Mouse (Mus musculus): ENCODE measurements at regions not wholly inside any gene's neighbourhood (a gene's known extent, or its start where the extent isn't known, plus 50 kb on each side); places are given as distances from the start of the nearest gene placed in this dataset.

DNA sequence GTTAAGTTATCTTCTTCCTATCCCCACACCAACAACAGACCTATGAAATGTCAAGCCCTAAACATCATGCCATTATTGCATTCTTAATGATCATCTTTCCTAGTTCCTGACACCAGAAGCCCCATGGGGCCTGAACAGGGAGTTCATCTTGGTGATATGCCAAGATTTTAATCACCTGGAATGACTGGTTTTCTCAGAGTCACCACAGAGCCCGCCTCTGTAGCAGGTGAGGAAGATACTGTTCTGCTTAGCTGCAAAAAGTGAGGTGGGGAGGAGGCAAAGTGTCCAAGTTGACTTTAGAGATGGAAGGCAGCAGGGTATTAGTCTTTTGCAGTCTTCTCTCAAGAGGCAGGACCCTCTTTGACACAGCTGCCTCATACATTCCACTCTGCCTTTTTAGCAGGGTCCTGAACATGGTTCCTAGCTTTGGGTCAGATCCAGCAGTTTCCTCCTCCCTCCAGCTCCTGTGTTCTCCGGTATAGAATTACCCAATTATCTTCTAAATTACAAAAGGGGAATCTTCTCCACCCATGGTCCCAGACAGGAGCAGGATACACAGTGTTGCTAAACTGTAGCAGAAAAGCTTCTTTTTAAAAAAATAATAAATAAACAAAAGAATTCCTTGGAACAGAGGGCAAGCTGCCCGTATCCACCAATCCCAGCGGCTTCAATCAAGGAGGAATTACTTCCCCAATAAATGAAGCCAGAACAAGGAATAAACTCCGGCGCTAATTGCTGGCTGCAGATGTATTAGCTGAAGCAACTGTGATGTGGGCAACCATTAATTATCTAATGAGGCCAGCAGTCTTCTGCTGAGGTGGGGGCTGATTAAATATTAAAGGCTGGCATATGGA is 896.8 kb downstream of the Tmem114 start:
- ATAC-seq (ENCODE audit: poor library complexity, severe bottlenecking): no peak

DNA sequence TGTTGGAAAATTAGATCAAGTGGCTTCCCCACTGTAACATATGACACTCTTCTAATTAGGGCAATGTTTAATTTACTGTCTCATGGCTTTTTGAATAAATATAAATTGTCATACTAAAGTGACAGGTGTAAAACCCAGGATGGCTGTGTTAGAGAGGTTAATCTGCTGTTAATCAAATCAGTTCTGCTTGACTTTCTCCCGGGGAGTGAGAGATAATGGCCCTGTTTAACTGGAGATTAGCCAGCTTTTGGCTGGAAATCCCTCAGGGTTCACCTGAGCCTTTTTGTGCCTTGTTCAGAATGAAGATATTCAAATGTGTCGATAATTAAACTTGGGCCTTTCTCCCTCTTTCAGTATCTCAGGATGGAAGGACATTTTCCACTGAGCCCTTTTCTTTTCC is 906.2 kb downstream of the Tmem114 start:
- no peak for ATAC-seq (ENCODE audit: poor library complexity, severe bottlenecking)

Data from megakaryocyte, adult 5-6 weeks (primary cell).